Mouse (Mus musculus): ENCODE results near the gene Astn2. TPM values are rescaled to one million over a fixed set of nuclear protein-coding genes. Genes with fewer than 3 reads are reported as not detected.

Astn2 gene
- polyA plus RNA-seq, 1 experiment from 2014 or later, result 0.15 TPM

GRCm38 (mm10) chr4:65983643-65984042, 420.8 kb downstream of the Astn2 start:
- H3K4me1 ChIP-seq (ENCODE audit: control insufficient read depth, insufficient read depth, low read length), result no peaks in the 10 kb centered on the region
- no peaks in the 10 kb centered on the region for H3K27me3 ChIP-seq (ENCODE audit: control insufficient read depth, insufficient read depth, low read length)
- ATAC-seq (ENCODE audit: insufficient read depth, low FRiP score), result no peak
- H3K36me3 ChIP-seq (ENCODE audit: control insufficient read depth, insufficient read depth, low read length), result no peaks in the 10 kb centered on the region
- H3K9me3 ChIP-seq (replicated peaks; ENCODE audit: control insufficient read depth, low read length), result no peaks in the 10 kb centered on the region
- H3K27ac ChIP-seq (ENCODE audit: low read length), result no peak overlapping the region
- 89% methylated on average over 2 of the region's 2 CpGs for WGBS
- H3K4me3 ChIP-seq (replicated peaks; ENCODE audit: low read length), result no peak overlapping the region
- H3K4me2 ChIP-seq (ENCODE audit: low read depth, low read length), result no peak overlapping the region
- H3K9ac ChIP-seq (ENCODE audit: low read length), result no peak overlapping the region

- Histone ChIP-seq H3K36me3 (ENCODE audit: control insufficient read depth, insufficient read depth, low read length) (no peaks in the 10 kb centered on the region), H3K4me3 (replicated peaks; ENCODE audit: low read length) (no peak overlapping the region), H3K4me2 (ENCODE audit: low read depth, low read length) (no peak overlapping the region), H3K27me3 (ENCODE audit: control insufficient read depth, insufficient read depth, low read length) (no peaks in the 10 kb centered on the region), H3K9me3 (replicated peaks; ENCODE audit: control insufficient read depth, low read length) (no peaks in the 10 kb centered on the region), H3K27ac (ENCODE audit: low read length) (no peak overlapping the region), H3K4me1 (ENCODE audit: control insufficient read depth, insufficient read depth, low read length) (no peaks in the 10 kb centered on the region), H3K9ac (ENCODE audit: low read length) (no peak overlapping the region)
- ATAC-seq (ENCODE audit: insufficient read depth, low FRiP score), result no peak
- 30% methylated on average over 4 of the region's 4 CpGs for WGBS
Measured at GRCm38 (mm10) chr4:65982882-65983281, 421.5 kb downstream of the Astn2 start.

- Histone ChIP-seq H3K36me3 (ENCODE audit: control insufficient read depth, insufficient read depth, low read length) (no peaks in the 10 kb centered on the region), H3K27me3 (ENCODE audit: control insufficient read depth, insufficient read depth, low read length) (no peaks in the 10 kb centered on the region), H3K9ac (ENCODE audit: low read length) (no peak overlapping the region), H3K4me2 (ENCODE audit: low read depth, low read length) (no peak overlapping the region), H3K27ac (ENCODE audit: low read length) (no peak overlapping the region), H3K4me1 (ENCODE audit: control insufficient read depth, insufficient read depth, low read length) (no peaks in the 10 kb centered on the region), H3K4me3 (replicated peaks; ENCODE audit: low read length) (no peak overlapping the region), H3K9me3 (replicated peaks; ENCODE audit: control insufficient read depth, low read length) (no peaks in the 10 kb centered on the region)
- no peak for ATAC-seq (ENCODE audit: insufficient read depth, low FRiP score)
- 78% methylated on average over 3 of the region's 3 CpGs for WGBS
Measured at GRCm38 (mm10) chr4:65976251-65976650, 428.2 kb downstream of the Astn2 start.

- H3K36me3 ChIP-seq (ENCODE audit: control insufficient read depth, insufficient read depth, low read length), result no peaks in the 10 kb centered on the region
- H3K4me3 ChIP-seq (replicated peaks; ENCODE audit: low read length), result no peak overlapping the region
- H3K4me2 ChIP-seq (ENCODE audit: low read depth, low read length), result no peak overlapping the region
- no peak overlapping the region for H3K27ac ChIP-seq (ENCODE audit: low read length)
- no peak for ATAC-seq (ENCODE audit: insufficient read depth, low FRiP score)
- H3K9me3 ChIP-seq (replicated peaks; ENCODE audit: control insufficient read depth, low read length), result no peaks in the 10 kb centered on the region
- 80% methylated on average over 1 of the region's 1 CpGs for WGBS
- H3K4me1 ChIP-seq (ENCODE audit: control insufficient read depth, insufficient read depth, low read length), result no peaks in the 10 kb centered on the region
- no peak overlapping the region for H3K9ac ChIP-seq (ENCODE audit: low read length)
- H3K27me3 ChIP-seq (ENCODE audit: control insufficient read depth, insufficient read depth, low read length), result no peaks in the 10 kb centered on the region
Measured at GRCm38 (mm10) chr4:65972395-65972794, 432.0 kb downstream of the Astn2 start.

- WGBS, result 68% methylated on average over 2 of the region's 2 CpGs
- H3K4me2 ChIP-seq (ENCODE audit: low read depth, low read length), result no peak overlapping the region
- no peaks in the 10 kb centered on the region for H3K36me3 ChIP-seq (ENCODE audit: control insufficient read depth, insufficient read depth, low read length)
- ATAC-seq (ENCODE audit: insufficient read depth, low FRiP score), result no peak
- no peaks in the 10 kb centered on the region for H3K4me1 ChIP-seq (ENCODE audit: control insufficient read depth, insufficient read depth, low read length)
- H3K27ac ChIP-seq (ENCODE audit: low read length), result no peak overlapping the region
- H3K4me3 ChIP-seq (replicated peaks; ENCODE audit: low read length), result no peak overlapping the region
- no peak overlapping the region for H3K9ac ChIP-seq (ENCODE audit: low read length)
- no peaks in the 10 kb centered on the region for H3K27me3 ChIP-seq (ENCODE audit: control insufficient read depth, insufficient read depth, low read length)
- no peaks in the 10 kb centered on the region for H3K9me3 ChIP-seq (replicated peaks; ENCODE audit: control insufficient read depth, low read length)
Measured at GRCm38 (mm10) chr4:65969318-65969717, 435.1 kb downstream of the Astn2 start.

GRCm38 (mm10) chr4:65964604-65965003, 439.8 kb downstream of the Astn2 start:
- H3K27ac ChIP-seq (ENCODE audit: low read length), result no peak overlapping the region
- no peak overlapping the region for H3K9ac ChIP-seq (ENCODE audit: low read length)
- WGBS, result 74% methylated on average over 3 of the region's 3 CpGs
- H3K27me3 ChIP-seq (ENCODE audit: control insufficient read depth, insufficient read depth, low read length), result no peaks in the 10 kb centered on the region
- no peaks in the 10 kb centered on the region for H3K4me1 ChIP-seq (ENCODE audit: control insufficient read depth, insufficient read depth, low read length)
- no peak overlapping the region for H3K4me3 ChIP-seq (replicated peaks; ENCODE audit: low read length)
- no peaks in the 10 kb centered on the region for H3K9me3 ChIP-seq (replicated peaks; ENCODE audit: control insufficient read depth, low read length)
- H3K4me2 ChIP-seq (ENCODE audit: low read depth, low read length), result no peak overlapping the region
- no peaks in the 10 kb centered on the region for H3K36me3 ChIP-seq (ENCODE audit: control insufficient read depth, insufficient read depth, low read length)
- ATAC-seq (ENCODE audit: insufficient read depth, low FRiP score), result no peak

DNA sequence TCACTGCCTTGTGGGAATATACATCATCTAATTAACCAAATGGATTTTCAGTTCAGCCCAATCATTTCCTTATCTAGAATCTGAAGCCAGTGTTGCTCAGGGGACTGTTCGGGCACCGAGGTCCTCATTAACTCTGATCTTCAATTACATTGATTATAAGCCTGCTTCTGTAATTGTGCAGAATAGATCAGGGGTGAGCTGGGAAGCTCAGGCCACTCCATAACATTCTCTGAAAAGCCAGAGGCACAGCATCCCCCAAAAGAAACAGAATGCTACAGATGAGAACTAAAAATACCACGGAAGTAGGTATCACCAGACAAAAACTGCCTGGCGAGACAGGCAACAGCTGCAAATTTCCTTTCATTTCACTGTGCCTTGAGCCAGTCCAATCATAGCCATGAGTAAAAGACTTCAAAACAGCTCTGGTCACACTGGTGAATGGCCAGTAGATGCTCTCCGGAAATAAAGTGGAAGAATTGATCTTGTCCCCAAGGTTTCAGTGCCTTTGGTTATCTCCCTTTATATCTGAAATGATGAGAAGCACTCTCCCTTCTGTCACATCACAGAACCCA, 445.1 kb downstream of the Astn2 start:
- WGBS, result 86% methylated on average over 5 of the region's 5 CpGs
- Histone ChIP-seq H3K4me1 (ENCODE audit: control insufficient read depth, insufficient read depth, low read length) (no peaks in the 10 kb centered on the region), H3K9ac (ENCODE audit: low read length) (no peak overlapping the region), H3K9me3 (replicated peaks; ENCODE audit: control insufficient read depth, low read length) (no peaks in the 10 kb centered on the region), H3K4me3 (replicated peaks; ENCODE audit: low read length) (no peak overlapping the region), H3K36me3 (ENCODE audit: control insufficient read depth, insufficient read depth, low read length) (no peaks in the 10 kb centered on the region), H3K27ac (ENCODE audit: low read length) (no peak overlapping the region), H3K4me2 (ENCODE audit: low read depth, low read length) (no peak overlapping the region), H3K27me3 (ENCODE audit: control insufficient read depth, insufficient read depth, low read length) (no peaks in the 10 kb centered on the region)
- no peak for ATAC-seq (ENCODE audit: insufficient read depth, low FRiP score)

GRCm38 (mm10) chr4:65958369-65959187, 445.8 kb downstream of the Astn2 start:
- Histone ChIP-seq H3K27me3 (ENCODE audit: control insufficient read depth, insufficient read depth, low read length) (no peaks in the 10 kb centered on the region), H3K4me1 (ENCODE audit: control insufficient read depth, insufficient read depth, low read length) (no peaks in the 10 kb centered on the region), H3K9me3 (replicated peaks; ENCODE audit: control insufficient read depth, low read length) (no peaks in the 10 kb centered on the region), H3K36me3 (ENCODE audit: control insufficient read depth, insufficient read depth, low read length) (no peaks in the 10 kb centered on the region), H3K27ac (ENCODE audit: low read length) (no peak overlapping the region), H3K9ac (ENCODE audit: low read length) (no peak overlapping the region), H3K4me3 (replicated peaks; ENCODE audit: low read length) (no peak overlapping the region), H3K4me2 (ENCODE audit: low read depth, low read length) (no peak overlapping the region)
- no peak for ATAC-seq (ENCODE audit: insufficient read depth, low FRiP score)
- WGBS, result 74% methylated on average over 5 of the region's 5 CpGs

GRCm38 (mm10) chr4:65951918-65952317, 452.5 kb downstream of the Astn2 start:
- Histone ChIP-seq H3K9me3 (replicated peaks; ENCODE audit: control insufficient read depth, low read length) (no peaks in the 10 kb centered on the region), H3K4me1 (ENCODE audit: control insufficient read depth, insufficient read depth, low read length) (no peaks in the 10 kb centered on the region), H3K9ac (ENCODE audit: low read length) (no peak overlapping the region), H3K27me3 (ENCODE audit: control insufficient read depth, insufficient read depth, low read length) (no peaks in the 10 kb centered on the region), H3K36me3 (ENCODE audit: control insufficient read depth, insufficient read depth, low read length) (no peaks in the 10 kb centered on the region), H3K4me2 (ENCODE audit: low read depth, low read length) (no peak overlapping the region), H3K4me3 (replicated peaks; ENCODE audit: low read length) (no peak overlapping the region), H3K27ac (ENCODE audit: low read length) (no peak overlapping the region)
- WGBS, result 92% methylated on average over 1 of the region's 1 CpGs
- ATAC-seq (ENCODE audit: insufficient read depth, low FRiP score), result no peak
